8 mouse cellular contexts compared by ENCODE assay signal in genomic region chr11:65807601-65808000, GRCm38 (mm10). TPM values are rescaled to one million over a fixed set of nuclear protein-coding genes. Genes with fewer than 3 reads are reported as not detected.
A peak's percentile ranks its signal among the peaks of the same experiment; 100 is the strongest.
DNase-seq lines count a peak whose midpoint lies in the region; ATAC-seq and TF ChIP-seq lines count a peak whose summit lies in the region.

No protein-coding gene starts in this region.

- no peak for ATAC-seq in heart, embryonic 14.5 days (ENCODE audit: insufficient number of reproducible peaks, insufficient read depth, low FRiP score, low read depth)
- ATAC-seq in hindbrain, embryonic 11.5 days (ENCODE audit: low FRiP score), result peak; percentile 44
- ATAC-seq in midbrain, embryonic 11.5 days (ENCODE audit: low FRiP score), result no peak; the same call in 1 of the 2 replicates

- peak overlapping the region; percentile 61 to 84 for H3K4me3 ChIP-seq in heart, embryonic 14.5 days (ENCODE audit: control insufficient read depth in 1 of 2, insufficient read depth in 1 of 2, low read depth in 1 of 2, low read length in 2 of 2)
- peak overlapping the region; percentile 75 to 93 for H3K4me3 ChIP-seq in MEL (ENCODE audit: control insufficient read depth in 1 of 2, insufficient read depth in 1 of 2, low read depth in 2 of 2, low read length in 2 of 2)
- peak overlapping the region; percentile 80 for H3K4me3 ChIP-seq in hindbrain, embryonic 11.5 days (ENCODE audit: low read depth, low read length)
- H3K4me3 ChIP-seq in midbrain, embryonic 11.5 days (ENCODE audit: low read depth, low read length), result peak overlapping the region; percentile 59

- H3K9me3 ChIP-seq in heart, embryonic 14.5 days (ENCODE audit: control insufficient read depth, low read length), result no peaks in the 10 kb centered on the region
- no peaks in the 10 kb centered on the region for H3K9me3 ChIP-seq in MEL (replicated peaks; ENCODE audit: insufficient read depth, low read length)
- H3K9me3 ChIP-seq in hindbrain, embryonic 11.5 days (ENCODE audit: control insufficient read depth, low read length), result no peaks in the 10 kb centered on the region
- no peaks in the 10 kb centered on the region for H3K9me3 ChIP-seq in midbrain, embryonic 11.5 days (ENCODE audit: control insufficient read depth, low read length)

- TF ChIP-seq CTCF in MEL (IDR thresholded peaks at IDR 0.05 in 2 of 3, conservative IDR thresholded peaks at IDR 0.05 in 1 of 3; ENCODE audit: control insufficient read depth in 1 of 3, insufficient read depth in 1 of 3, low read depth in 2 of 3, low read length in 3 of 3, poor library complexity in 1 of 3, severe bottlenecking in 1 of 3), result no peak

- TF ChIP-seq RAD21 in MEL (IDR thresholded peaks at IDR 0.05; ENCODE audit: low read depth, low read length), result no peak

- DNase-seq in heart, postnatal 10 days, result no peak
- DNase-seq in MEL (ENCODE audit: low read depth, low spot score), result peak; percentile 27
- DNase-seq in hindbrain, embryonic 11.5 days (ENCODE audit: low spot score), result no peak
- no peak for DNase-seq in midbrain, embryonic 11.5 days (ENCODE audit: low spot score, missing footprints)
- no peak for DNase-seq in frontal cortex, postnatal 14 days (ENCODE audit: low spot score in 2 of 2)
- DNase-seq in ovary, postnatal 10 days (ENCODE audit: low spot score), result no peak
- DNase-seq in spleen, adult 12 weeks (ENCODE audit: low spot score), result no peak

- no peaks in the 10 kb centered on the region for H3K27me3 ChIP-seq in heart, embryonic 14.5 days (ENCODE audit: control insufficient read depth, insufficient read depth, low read length)
- no peaks in the 10 kb centered on the region for H3K27me3 ChIP-seq in MEL (ENCODE audit: control insufficient read depth in 1 of 2, insufficient read depth in 2 of 2, low read length in 2 of 2)
- H3K27me3 ChIP-seq in hindbrain, embryonic 11.5 days (ENCODE audit: control insufficient read depth, insufficient read depth, low read length), result no peaks in the 10 kb centered on the region
- H3K27me3 ChIP-seq in midbrain, embryonic 11.5 days (ENCODE audit: control insufficient read depth, insufficient read depth, low read length), result no peaks in the 10 kb centered on the region

- peaks cover 22% of the 10 kb centered on the region for H3K79me2 ChIP-seq in MEL (ENCODE audit: control insufficient read depth, insufficient read depth, low read length, poor library complexity)

- H3K36me3 ChIP-seq in heart, embryonic 14.5 days (ENCODE audit: control insufficient read depth, insufficient read depth, low read length), result no peaks in the 10 kb centered on the region
- H3K36me3 ChIP-seq in MEL (ENCODE audit: control insufficient read depth in 1 of 2, insufficient read depth in 2 of 2, low read length in 2 of 2), result peaks cover 0 to 22% of the 10 kb centered on the region in 2 experiments; a peak in 2 of 4 replicates
- H3K36me3 ChIP-seq in hindbrain, embryonic 11.5 days (ENCODE audit: control insufficient read depth, insufficient read depth, low read length), result no peaks in the 10 kb centered on the region
- no peaks in the 10 kb centered on the region for H3K36me3 ChIP-seq in midbrain, embryonic 11.5 days (ENCODE audit: control insufficient read depth, insufficient read depth, low read length)

- H3K4me2 ChIP-seq in heart, embryonic 14.5 days (ENCODE audit: low read length), result peak overlapping the region; percentile 86
- peak overlapping the region; percentile 56 for H3K4me2 ChIP-seq in hindbrain, embryonic 11.5 days (replicated peaks; ENCODE audit: low read depth, low read length)
- peak overlapping the region; percentile 56 for H3K4me2 ChIP-seq in midbrain, embryonic 11.5 days

- peak overlapping the region; percentile 74 to 86 for H3K27ac ChIP-seq in heart, embryonic 14.5 days (replicated peaks in 1 of 2; ENCODE audit: control insufficient read depth in 1 of 2, insufficient read depth in 1 of 2, low read depth in 2 of 2, low read length in 2 of 2)
- peak overlapping the region; percentile 77 for H3K27ac ChIP-seq in MEL (ENCODE audit: control insufficient read depth, low read depth, low read length)
- H3K27ac ChIP-seq in hindbrain, embryonic 11.5 days (ENCODE audit: low read depth, low read length), result peak overlapping the region; percentile 81
- 0 out of 2 replicates have a peak overlapping the region, but pooled peaks have one; percentile 60 for H3K27ac ChIP-seq in midbrain, embryonic 11.5 days (ENCODE audit: low read depth, low read length)

- H3K9ac ChIP-seq in heart, embryonic 14.5 days (ENCODE audit: low read length), result peak overlapping the region; percentile 82
- H3K9ac ChIP-seq in MEL (ENCODE audit: control insufficient read depth, low read depth, low read length, poor library complexity, severe bottlenecking), result peak overlapping the region; percentile 76
- H3K9ac ChIP-seq in hindbrain, embryonic 11.5 days (ENCODE audit: low read depth, low read length), result peak overlapping the region; percentile 54
- peak overlapping the region; percentile 67 for H3K9ac ChIP-seq in midbrain, embryonic 11.5 days (ENCODE audit: low read length)

- H3K4me1 ChIP-seq in heart, embryonic 14.5 days (ENCODE audit: control insufficient read depth in 2 of 2, insufficient read depth in 2 of 2, low read length in 2 of 2), result peaks cover 4 to 24% of the 10 kb centered on the region in 2 experiments; a peak in 3 of 4 replicates
- H3K4me1 ChIP-seq in MEL (ENCODE audit: control insufficient read depth in 1 of 2, insufficient read depth in 2 of 2, low read length in 2 of 2), result peaks cover 4 to 11% of the 10 kb centered on the region in 2 experiments; a peak in 3 of 4 replicates
- no peaks in the 10 kb centered on the region for H3K4me1 ChIP-seq in hindbrain, embryonic 11.5 days (replicated peaks; ENCODE audit: control insufficient read depth, insufficient read depth, low read length)
- peaks cover 11% of the 10 kb centered on the region for H3K4me1 ChIP-seq in midbrain, embryonic 11.5 days (ENCODE audit: control insufficient read depth, insufficient read depth, low read length)

- no peak for TF ChIP-seq POLR2A in MEL (IDR thresholded peaks at IDR 0.05; ENCODE audit: control insufficient read depth in 1 of 2, insufficient read depth in 1 of 2, low read depth in 1 of 2, low read length in 2 of 2, poor library complexity in 1 of 2)

- intact Hi-C loops in heart, postnatal 10 days (cut with DNase I), result loop anchor here (2.0 kb wide), 1 partner anchor 19 kb away; the partner anchor contains the start of gene Map2k4

- no peak for TF ChIP-seq EP300 in MEL (IDR thresholded peaks at IDR 0.05; ENCODE audit: low read depth in 1 of 2, low read length in 2 of 2)

- 39% methylated on average over 7 of the region's 7 CpGs for WGBS in heart, embryonic 14.5 days
- WGBS in hindbrain, embryonic 11.5 days, result 46% methylated on average over 7 of the region's 7 CpGs
- 48% methylated on average over 7 of the region's 7 CpGs for WGBS in midbrain, embryonic 11.5 days

TF ChIP-seq in MEL, 35 proteins besides CTCF, POLR2A, EP300 and RAD21:
- 0 out of 2 replicates have a peak, but pooled peaks have one; percentile 47 for TF ChIP-seq MXI1 (IDR thresholded peaks at IDR 0.05; ENCODE audit: low read depth, low read length)
- no peak for TF ChIP-seq UBTF (IDR thresholded peaks at IDR 0.05; ENCODE audit: borderline replicate concordance, insufficient read depth, low read depth, low read length)
- TF ChIP-seq GABPA (IDR thresholded peaks at IDR 0.05; ENCODE audit: low read depth, low read length), result no peak
- TF ChIP-seq POLR2AphosphoS2 (IDR thresholded peaks at IDR 0.05; ENCODE audit: low read length), result no peak
- TF ChIP-seq MAX (IDR thresholded peaks at IDR 0.05; ENCODE audit: low read length), result peak; percentile 34; the same call in 1 of the 2 replicates
- TF ChIP-seq USF2 (IDR thresholded peaks at IDR 0.05; ENCODE audit: borderline replicate concordance in 1 of 2, insufficient read depth in 1 of 2, low read depth in 1 of 2, low read length in 2 of 2), result no peak
- no peak for TF ChIP-seq MAFK (IDR thresholded peaks at IDR 0.05; ENCODE audit: borderline replicate concordance, low read depth, low read length)
- TF ChIP-seq CHD1 (IDR thresholded peaks at IDR 0.05; ENCODE audit: low read depth, low read length), result no peak; the same call in 1 of the 2 replicates
- TF ChIP-seq SIN3A (IDR thresholded peaks at IDR 0.05; ENCODE audit: low read length), result no peak
- TF ChIP-seq TCF12 (IDR thresholded peaks at IDR 0.05; ENCODE audit: low read depth, low read length), result no peak
- no peak for TF ChIP-seq SMC3 (IDR thresholded peaks at IDR 0.05; ENCODE audit: low read depth, low read length)
- TF ChIP-seq ZMIZ1 (IDR thresholded peaks at IDR 0.05; ENCODE audit: low read depth, low read length), result no peak
- no peak for TF ChIP-seq HCFC1 (IDR thresholded peaks at IDR 0.05; ENCODE audit: low read depth, low read length)

RNA-seq across cellular contexts. Expression of gene Zkscan6, which starts 0.6 kb away (rescaled TPM):
- polyA plus RNA-seq in heart, embryonic 14.5 days (2014; fragmentation: Nextera tagmentation; extraction: Ambion mirVana), result 8.3 and 9.1 TPM in 2 replicates
- 1 to 10 TPM; 5.4 to 7.0 TPM for total RNA-seq in heart, postnatal 10 days (2021)
- total RNA-seq in MEL (2012; rRNA removed), result 16.5 and 18.1 TPM in 2 replicates
- 10 to 100 TPM in 1 of 2 experiments, not detected in 1; 12.0 TPM for polyA plus RNA-seq in MEL (2012; ENCODE audit: insufficient read depth in 1 of 2, insufficient read length in 2 of 2, low read depth in 1 of 2, low replicate concordance in 2 of 2, missing spikeins in 1 of 2)
- 10.6 and 15.2 TPM in 2 replicates for polyA plus RNA-seq in hindbrain, embryonic 11.5 days (2014; fragmentation: Nextera tagmentation; extraction: Ambion mirVana)
- 13.5 and 13.6 TPM in 2 replicates for polyA plus RNA-seq in midbrain, embryonic 11.5 days (2014; fragmentation: Nextera tagmentation; extraction: Ambion mirVana)

RNA-seq across cellular contexts. Expression of gene Map2k4, which starts 19.5 kb away (rescaled TPM):
- polyA plus RNA-seq in heart, embryonic 14.5 days (2014; fragmentation: Nextera tagmentation; extraction: Ambion mirVana), result 77.3 and 78.9 TPM in 2 replicates
- 10 to 100 TPM; 55.6 to 59.6 TPM for total RNA-seq in heart, postnatal 10 days (2021)
- 20.0 and 24.5 TPM in 2 replicates for total RNA-seq in MEL (2012; rRNA removed)
- polyA plus RNA-seq in MEL (2012; ENCODE audit: insufficient read depth in 1 of 2, insufficient read length in 2 of 2, low read depth in 1 of 2, low replicate concordance in 2 of 2, missing spikeins in 1 of 2), result 10 to 100 TPM; 21.8 to 70.7 TPM
- polyA plus RNA-seq in hindbrain, embryonic 11.5 days (2014; fragmentation: Nextera tagmentation; extraction: Ambion mirVana), result 82.7 and 87.7 TPM in 2 replicates
- 85.2 and 86.8 TPM in 2 replicates for polyA plus RNA-seq in midbrain, embryonic 11.5 days (2014; fragmentation: Nextera tagmentation; extraction: Ambion mirVana)
